Mouse (Mus musculus) brain, embryonic 18.5 days (tissue): ENCODE measurements around the gene Zfp335.
"Not testable (repeated sequence)": the region's sequence is repeated elsewhere in the genome, so short reads cannot be mapped to it uniquely, and the experiment has no call there.

ENCODE experiments used
- DNase-seq: peaks from one replicate; pipeline ENCODE4 v3.0.0-alpha.2; 2012; ENCODE audit warnings: low read depth, low spot score

Gene Zfp335

DNA sequence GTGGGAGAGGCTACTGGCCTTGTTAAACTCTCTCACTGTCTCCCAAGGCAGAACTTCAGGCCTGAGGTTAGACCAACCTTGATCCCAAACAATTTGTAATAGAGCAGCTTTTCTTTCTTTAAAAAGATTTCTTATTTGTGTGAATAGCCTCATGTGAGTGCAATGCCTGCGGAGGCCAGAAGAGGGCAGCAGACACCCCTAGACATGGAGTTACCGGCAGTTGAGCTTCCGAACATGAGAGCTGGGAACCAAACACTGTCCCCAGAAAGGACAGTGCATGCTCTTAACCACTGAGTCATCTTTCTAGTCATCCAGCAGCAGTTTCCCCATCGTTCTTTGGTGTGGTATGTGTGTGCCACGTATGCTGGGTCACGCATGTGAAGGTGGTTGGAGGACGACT is 44.0 kb downstream of the Zfp335 start:
- DNase-seq, result no peak

DNA sequence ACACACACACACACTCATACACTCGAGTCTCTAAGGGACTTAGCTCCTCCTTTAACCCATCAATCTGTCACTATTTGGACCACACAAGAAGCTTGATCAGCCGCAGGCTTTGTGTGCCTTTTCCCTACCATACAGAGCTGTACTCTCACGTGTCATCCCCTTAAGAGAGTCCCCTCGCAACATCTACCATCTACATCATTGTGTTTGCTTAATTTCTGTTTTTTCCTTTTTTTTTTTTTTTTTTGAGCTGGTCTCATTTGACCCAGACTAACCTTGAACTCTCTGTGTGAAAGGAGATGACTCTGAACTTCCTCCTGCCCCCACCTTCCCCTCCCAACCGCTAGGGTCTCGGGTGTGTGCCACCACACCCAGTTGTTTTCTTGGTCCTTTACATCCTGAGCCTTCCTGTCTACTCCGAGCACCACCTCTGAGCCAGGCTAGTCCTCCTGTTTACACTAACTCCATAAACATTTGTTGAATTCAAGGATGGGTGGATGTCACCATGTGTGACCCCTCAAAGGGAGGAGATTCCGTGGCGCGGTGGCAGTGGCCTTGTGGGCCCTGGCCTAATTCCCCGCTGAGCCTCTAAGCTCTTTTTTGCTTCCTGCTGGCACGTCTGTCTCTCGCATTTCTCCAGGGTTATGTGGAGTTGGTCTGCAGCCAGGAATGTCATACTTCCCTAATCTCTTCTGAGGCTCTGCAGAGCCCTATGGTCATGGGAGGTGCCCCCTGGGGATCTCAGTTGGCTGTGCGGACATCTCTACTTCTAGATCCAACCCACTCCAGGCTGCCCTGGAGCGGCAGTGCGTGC is 44.6 kb downstream of the Zfp335 start:
- no peak for DNase-seq

DNA sequence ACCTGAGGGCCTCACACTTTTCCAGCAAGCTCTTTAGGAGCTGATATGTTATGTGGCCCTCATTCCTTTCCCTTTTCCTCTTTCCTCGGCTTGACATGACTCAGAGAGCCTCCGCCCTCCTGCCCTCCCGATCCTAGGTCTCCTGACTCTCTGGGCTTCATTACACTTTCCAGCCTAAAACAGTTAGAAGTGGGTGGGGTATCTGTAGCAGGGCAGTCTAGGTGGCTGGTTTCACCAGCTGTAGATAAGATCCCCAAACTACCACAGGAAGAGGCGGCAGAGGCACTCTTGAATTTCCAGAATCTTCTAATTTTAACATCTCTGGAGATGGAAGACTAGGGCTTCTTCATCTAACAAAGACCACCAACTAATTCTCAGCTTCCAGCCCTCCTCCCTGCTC is 47.0 kb downstream of the Zfp335 start:
- DNase-seq, result no peak

DNA sequence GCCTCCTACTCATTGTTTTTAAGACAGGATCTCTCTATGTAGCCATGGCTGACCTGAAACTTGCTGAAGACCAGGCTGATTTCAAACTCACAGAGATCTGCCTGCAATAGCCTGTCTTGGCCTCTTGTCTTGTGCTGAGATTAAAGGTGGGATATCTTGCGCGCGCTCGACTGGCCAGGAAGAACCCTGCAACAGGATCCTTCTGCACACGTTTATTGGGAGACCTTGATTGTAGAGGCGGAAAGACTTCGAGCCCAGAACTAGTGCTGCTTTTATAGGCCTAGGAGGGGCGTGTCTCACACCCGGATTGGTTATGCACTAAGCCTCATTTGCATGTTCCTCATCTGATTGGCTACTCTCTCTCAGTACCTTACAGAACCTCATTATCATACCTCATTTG is 48.1 kb downstream of the Zfp335 start:
- DNase-seq, result not testable (repeated sequence)

DNA sequence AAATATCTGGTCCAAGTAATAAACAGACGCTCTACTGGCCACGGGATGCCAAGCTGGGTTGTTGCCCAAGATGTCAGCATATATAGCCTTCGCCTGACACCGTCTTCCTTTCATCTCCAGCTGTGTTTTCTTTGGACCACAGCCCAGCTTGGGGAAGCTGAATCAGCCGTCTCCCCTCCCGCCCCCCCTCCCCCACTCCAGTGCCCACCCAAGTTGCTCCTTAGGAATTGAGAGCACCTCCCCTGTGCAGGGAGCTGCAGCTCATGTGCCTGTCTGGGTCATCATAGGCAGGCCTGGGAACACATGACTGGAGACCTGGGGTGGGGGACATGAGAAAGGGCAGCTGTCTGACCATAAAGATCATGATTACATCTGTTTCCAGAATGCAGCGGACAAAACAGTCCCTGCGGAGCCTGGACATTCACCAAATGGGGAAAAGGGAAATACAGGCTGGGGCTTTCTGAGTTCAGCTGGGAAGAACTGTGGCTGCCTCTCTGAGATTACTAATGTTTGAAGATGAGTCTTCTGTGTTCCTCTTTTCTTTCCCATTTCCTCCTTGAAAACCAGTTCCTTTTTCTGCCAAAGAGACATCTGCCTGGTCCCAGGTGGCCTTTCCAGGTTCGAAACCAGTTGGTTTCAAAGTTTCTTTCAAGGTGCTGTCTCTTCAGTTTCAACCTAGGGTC is 49.2 kb downstream of the Zfp335 start:
- DNase-seq, result no peak

DNA sequence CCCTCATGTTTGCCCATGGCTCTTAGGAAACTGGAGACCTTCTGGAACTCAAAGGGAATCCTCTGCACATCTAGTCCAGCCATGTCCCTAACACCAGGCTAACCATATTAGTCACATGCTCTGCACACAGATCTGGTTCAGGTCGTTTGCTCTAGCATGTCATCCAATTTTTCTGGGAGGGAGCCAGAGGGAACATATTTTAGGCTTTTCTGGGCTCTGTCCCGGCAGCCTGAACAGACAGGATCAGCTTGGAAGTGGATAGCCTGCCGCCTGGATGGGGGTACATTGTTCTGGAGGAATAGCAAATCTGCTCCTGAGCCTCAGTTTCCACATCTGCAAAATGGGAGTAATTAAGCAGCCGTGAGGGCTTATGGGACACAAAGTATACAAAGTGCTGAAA is 50.5 kb downstream of the Zfp335 start:
- no peak for DNase-seq

DNA sequence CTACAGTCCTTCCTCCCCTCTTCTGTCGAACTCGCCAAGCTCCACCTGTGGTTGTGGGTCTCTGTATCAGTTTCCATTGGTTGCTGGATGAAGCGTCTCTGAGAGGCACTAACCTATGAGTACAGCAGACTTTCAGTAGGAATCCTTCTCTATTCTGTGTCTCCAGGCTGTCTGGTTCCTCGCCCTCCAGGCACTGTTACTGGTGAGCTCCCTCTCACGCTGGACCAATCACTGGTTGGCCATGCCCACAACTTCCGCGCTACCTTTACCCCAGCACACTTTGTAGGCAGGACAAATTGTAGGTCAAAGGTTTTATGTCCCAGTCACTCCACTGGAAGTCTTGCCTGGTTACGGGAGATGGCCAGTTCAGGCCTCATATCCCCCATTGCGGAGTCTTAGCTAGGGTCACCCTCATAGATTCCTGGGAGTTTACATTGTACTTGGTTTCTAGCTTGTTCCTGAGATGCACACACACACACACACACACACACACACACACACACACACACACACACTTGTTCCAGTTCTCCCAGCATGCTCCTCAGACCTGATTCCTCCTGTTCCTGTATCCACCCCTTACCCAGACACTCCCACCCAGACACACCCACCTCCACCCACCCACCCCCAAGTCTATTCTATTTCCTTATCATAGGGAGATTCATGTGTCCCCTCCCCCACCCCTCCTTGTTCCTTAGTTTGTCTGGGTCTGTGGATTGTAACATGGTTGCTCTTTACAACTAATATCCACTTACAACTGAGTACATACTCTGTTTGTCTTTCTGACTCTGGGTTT is 51.7 kb downstream of the Zfp335 start:
- DNase-seq, result no peak

DNA sequence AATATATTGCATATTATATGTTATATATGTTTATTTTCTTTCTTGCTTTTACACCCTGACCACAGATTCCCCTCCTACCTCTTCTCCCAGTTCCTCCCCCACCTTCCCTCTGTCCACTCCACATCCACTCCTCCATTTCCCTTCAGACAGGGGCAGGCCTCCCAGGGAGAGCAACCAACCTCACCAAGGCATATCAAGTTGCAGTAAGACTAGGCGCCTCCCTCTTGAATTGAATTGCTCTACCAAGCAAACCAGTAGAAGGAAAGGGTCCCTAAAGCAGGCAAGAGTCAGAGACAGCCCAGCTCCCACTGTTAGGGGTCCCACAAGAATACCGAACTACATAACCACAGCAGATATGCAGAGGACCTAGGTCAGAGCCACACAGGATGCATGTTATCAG is 52.4 kb downstream of the Zfp335 start:
- no peak for DNase-seq

DNA sequence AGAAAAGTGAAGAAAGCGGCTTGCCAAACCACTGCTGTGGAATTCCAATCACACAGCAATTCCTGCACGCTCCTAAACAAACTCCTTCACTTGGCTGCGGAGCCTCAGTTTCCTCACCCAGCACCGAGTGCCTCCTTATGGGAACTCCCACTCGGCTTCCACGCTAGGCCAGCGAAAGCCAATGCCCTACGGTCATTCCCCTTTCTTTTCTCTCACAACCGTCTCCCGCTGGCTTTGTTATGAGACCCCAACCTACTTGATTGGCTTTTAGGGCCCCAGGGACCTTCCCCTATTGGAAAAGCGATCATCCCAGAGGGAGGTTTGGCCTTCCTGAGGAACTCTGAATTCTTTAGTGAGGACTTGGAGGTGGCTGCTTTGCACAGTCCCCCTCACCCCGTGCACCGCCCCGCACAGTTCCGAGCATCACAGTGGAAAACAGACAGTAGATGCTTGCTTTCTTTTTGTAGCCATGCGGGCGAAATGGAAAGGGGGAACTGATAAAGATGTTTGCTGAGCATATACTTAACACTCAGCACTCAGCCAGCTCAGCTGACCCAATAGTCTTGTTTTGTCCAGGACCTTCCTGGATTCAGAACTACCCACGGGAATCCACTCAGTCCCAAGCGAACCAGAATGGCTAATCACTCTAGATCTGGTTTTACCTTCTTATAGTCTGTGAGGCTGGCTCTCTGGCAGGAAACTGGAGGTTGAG is 53.6 kb downstream of the Zfp335 start:
- no peak for DNase-seq

DNA sequence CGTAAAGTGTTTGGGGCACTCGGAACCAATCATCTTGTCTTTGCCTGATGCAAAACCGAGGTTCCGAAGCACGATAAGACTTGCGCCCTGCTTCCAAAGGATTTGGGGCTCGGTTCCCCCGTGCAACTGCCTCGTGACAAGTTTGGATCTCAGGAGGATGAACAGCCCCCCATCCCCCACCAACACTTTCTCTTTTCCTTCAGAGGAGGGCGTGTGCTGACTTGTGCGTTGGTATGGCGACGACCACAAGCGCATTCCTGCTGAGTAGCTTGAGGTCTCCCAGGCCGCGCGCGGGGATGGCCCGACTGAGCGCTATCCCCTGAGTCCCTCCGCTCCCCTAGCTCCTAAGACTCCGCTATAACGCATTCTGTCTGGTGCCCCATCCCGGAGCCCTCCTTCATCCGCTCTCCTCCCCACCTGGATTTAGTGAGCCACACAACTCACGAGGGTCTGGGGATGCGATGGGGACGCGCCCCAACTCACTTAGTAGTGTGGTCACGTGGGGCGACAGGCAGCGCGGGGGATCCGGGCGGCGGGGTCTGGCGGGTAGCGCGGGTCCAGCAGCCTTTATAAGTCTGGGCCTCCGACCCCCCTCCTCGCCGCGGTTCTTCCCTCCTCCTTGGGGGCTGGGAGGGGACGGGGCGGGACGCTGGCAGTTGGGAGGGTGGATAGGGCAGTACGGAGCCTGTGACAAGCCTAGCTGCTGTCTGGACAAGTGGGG is 54.3 kb downstream of the Zfp335 start, which contains the start of gene Pltp:
Gene Pltp, minus strand, starts transcription at position 611 of the 721 bp plus-strand sequence.
- DNase-seq, result no peak

DNA sequence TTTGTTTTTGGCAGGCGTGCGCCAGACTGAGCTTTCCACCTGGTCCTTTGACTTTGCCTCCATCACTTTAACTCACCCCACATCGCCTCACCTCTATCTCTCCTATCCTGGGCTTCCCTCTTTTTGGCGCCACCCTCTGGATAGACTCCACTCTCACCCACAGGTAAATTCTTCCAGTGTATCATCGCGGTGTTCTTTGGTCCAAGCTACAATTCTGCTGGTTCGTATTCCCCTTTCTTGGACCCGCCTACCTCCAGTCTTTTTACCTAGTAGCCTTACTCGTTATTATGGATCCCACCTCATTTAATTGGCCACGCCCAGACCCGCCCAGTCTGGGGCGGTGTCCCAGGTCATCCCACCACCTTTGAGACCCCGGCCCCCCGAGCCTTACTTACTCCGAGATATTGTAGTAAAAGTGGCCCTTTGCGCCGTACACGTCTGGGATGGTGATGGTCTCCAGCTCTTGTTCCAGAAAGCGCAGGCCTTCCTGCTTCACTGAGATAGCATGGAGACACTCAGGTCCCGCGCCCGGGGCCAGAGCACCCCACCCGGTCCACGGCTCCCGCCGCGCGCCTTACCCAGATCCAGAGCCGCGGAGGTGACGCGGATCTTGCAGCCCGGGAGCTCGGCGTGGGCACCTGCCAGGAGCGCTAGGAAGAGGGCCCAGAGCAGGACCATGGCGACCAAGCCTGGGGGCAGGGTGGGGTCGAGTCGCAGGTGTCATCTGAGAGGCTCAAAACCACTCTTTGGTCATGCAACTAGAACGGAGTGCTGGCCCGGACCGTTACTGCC is 55.1 kb downstream of the Zfp335 start:
- DNase-seq, result no peak

DNA sequence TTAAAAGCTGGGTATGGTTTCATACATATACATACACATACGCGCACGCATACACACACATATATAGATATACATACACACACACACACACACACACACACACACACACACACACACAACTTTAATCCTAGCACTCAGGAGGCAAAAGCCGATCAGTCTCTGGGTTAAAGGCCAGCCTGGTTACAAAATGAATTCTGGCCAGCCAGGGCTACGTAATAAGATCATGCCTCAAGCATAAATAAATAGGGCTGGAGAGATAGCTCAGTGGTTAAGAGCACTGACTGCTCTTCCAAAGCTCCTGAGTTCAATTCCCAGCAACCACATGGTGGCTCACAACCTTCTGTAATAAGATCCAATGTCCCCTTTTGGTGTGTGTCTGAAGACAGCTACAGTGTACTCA is 56.0 kb downstream of the Zfp335 start:
- not testable (repeated sequence) for DNase-seq

DNA sequence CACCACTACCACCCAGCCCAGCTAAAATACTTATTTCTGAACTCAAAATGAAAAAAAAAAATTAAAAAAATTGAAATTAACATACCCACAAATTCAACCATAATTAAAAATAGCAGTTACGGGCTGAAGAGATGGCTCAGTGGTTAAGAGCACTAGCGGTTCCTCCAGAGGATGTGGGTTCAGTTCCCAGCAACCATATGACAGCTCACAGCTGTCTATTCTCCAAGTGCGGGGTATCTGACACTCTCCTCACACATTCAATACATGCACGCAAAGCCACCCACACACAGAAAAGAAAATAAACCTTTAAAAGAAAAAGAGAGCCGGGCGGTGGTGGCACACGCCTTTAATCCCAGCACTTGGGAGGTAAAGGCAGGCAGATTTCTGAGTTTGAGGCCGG is 61.5 kb downstream of the Zfp335 start:
- no peak for DNase-seq

DNA sequence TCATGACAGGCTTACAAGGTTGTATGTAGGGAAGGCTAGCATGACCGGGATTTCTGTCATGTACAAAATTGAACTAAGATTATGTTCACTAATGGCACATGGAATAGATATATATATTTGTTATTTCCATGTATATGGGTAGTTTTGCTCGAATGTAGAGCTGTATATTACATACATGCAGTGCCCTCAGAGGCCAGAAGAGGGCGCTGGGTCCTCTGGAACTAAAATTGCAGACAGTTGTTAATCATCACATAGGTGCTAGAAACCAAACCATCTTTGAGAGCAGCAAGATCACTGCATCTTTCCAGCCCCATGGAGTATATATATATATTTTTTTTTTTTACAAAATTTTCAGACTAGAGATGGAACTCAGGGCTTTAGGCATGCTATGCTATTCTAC is 65.8 kb downstream of the Zfp335 start:
- no peak for DNase-seq
